Mouse (Mus musculus) thymus, adult 2 months (tissue): ENCODE measurements around the gene St8sia2.

Experiments
- CTCF ChIP-seq: fragments of 200-500 bp; IDR thresholded peaks from 2 replicates; pipeline ENCODE4 v1.5.1; 2012; ENCODE audit warnings: mild to moderate bottlenecking, control low read depth, low read length, moderate library complexity, borderline replicate concordance; ENCODE audit not compliant: control insufficient read depth, poor library complexity, insufficient read depth; ENCODE audit errors: extremely low read depth
- POLR2A ChIP-seq: fragments of 200-500 bp; IDR thresholded peaks from 2 replicates; pipeline ENCODE4 v1.6.1; 2012; ENCODE audit warnings: mild to moderate bottlenecking, low read length, control low read depth, moderate library complexity; ENCODE audit not compliant: control insufficient read depth, poor library complexity, insufficient read depth; ENCODE audit errors: extremely low read depth

- TF ChIP-seq POLR2A (no peak), CTCF (no peak)
Observed at GRCm38 (mm10) chr7:73917633-73918311, 95.7 kb downstream of the St8sia2 start.
